Mouse (Mus musculus) megakaryocyte, embryonic 14.5 days (primary cell): Measurements from ENCODE around the gene Pdzd8.

ENCODE experiments used
- FLI1 ChIP-seq: IDR thresholded peaks from 2 replicates; pipeline ENCODE4 v1.6.1; 2012; ENCODE audit warnings: low read length, inconsistent platforms, mixed read lengths
- GATA1 ChIP-seq: IDR thresholded peaks from 3 replicates; pipeline ENCODE4 v1.6.1; 2012; ENCODE audit warnings: mixed read lengths, low read length, inconsistent platforms, borderline replicate concordance

DNA sequence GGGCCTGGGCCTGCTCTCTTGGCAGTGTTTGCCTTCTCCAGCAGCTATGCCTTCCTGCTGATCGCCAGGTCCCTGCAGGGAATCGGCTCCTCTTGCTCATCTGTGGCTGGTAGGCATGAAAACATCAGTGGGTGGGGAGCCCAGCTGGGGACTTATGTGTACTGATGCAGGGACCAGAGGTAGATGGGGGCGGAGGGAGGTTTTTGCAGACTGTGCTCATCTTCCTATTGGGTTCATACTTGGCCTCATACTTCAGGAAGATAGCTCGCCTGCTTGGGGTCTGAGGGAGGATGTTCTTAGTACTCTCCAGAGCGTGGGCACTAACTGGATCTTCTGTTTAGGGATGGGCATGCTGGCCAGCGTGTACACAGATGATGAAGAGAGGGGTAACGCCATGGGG, 72.4 kb downstream of the Pdzd8 start:
- TF ChIP-seq GATA1: no peak
- no peak for TF ChIP-seq FLI1
